ENCODE assay signal across 8 mouse cellular contexts in the genomic region with DNA sequence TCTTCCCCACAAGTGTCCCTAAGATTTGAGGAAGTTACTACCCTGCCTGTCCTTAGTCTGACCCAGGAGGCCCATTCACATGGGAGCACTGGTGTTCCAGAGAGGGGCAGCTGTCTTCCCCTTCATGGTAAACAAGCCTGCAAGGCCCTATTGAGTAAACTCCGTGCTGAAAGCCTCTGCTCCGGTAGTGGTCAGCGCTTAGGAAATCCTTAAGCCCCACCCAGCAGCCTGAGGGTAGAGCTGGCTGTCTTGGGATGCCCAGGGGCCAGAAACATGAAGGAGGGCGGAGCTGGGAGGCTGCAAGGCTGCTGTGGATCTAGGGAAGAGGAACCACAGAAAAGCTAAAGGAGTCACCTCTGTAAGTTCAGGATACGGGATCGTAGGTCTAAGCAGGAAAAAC. TPM values are rescaled to one million over a fixed set of nuclear protein-coding genes. Genes with fewer than 3 reads are reported as not detected.
DNase-seq lines count a peak whose midpoint lies in the region; ATAC-seq and TF ChIP-seq lines count a peak whose summit lies in the region.

No protein-coding gene starts in this region.

- no peaks in the 10 kb centered on the region for H3K9me3 ChIP-seq in heart, embryonic 12.5 days (replicated peaks)
- no peaks in the 10 kb centered on the region for H3K9me3 ChIP-seq in lung, embryonic 14.5 days (ENCODE audit: low read depth, low read length)
- H3K9me3 ChIP-seq in forebrain, embryonic 15.5 days, result no peaks in the 10 kb centered on the region
- H3K9me3 ChIP-seq in midbrain, embryonic 14.5 days (ENCODE audit: control insufficient read depth, low read length), result no peaks in the 10 kb centered on the region

- H3K27me3 ChIP-seq in heart, embryonic 12.5 days (replicated peaks), result 0 out of 2 replicates have a peak, but pooled peaks cover 15% of the 10 kb centered on the region
- no peaks in the 10 kb centered on the region for H3K27me3 ChIP-seq in lung, embryonic 14.5 days (ENCODE audit: insufficient read depth, low read length)
- H3K27me3 ChIP-seq in forebrain, embryonic 15.5 days, result peaks cover 18% of the 10 kb centered on the region
- peaks cover 14% of the 10 kb centered on the region for H3K27me3 ChIP-seq in midbrain, embryonic 14.5 days (ENCODE audit: control insufficient read depth, insufficient read depth, low read length)

- DNase-seq in heart, adult 18-20 months, result peak; percentile 76 to 92
- peak; percentile 62 to 69 for DNase-seq in heart, postnatal 36 days
- DNase-seq in lung, embryonic 14.5 days, result peak; percentile 64
- no peak for DNase-seq in cerebellum, adult 11-12 months
- DNase-seq in midbrain, embryonic 14.5 days, result no peak

- no peak overlapping the region for H3K4me2 ChIP-seq in heart, embryonic 12.5 days
- H3K4me2 ChIP-seq in lung, embryonic 14.5 days, result peak overlapping the region; percentile 70
- H3K4me2 ChIP-seq in forebrain, embryonic 15.5 days (replicated peaks), result no peak overlapping the region
- H3K4me2 ChIP-seq in midbrain, embryonic 14.5 days (ENCODE audit: low read length), result no peak overlapping the region

- no peak for ATAC-seq in heart, embryonic 12.5 days (ENCODE audit: insufficient number of reproducible peaks, low FRiP score)
- ATAC-seq in lung, embryonic 14.5 days (ENCODE audit: insufficient read depth), result no peak
- ATAC-seq in forebrain, embryonic 15.5 days (replicated peaks), result no peak
- ATAC-seq in midbrain, embryonic 14.5 days (ENCODE audit: low FRiP score, low TSS enrichment), result no peak

- peaks cover 67% of the 10 kb centered on the region for H3K4me1 ChIP-seq in heart, embryonic 12.5 days (replicated peaks)
- peaks cover 35% of the 10 kb centered on the region for H3K4me1 ChIP-seq in brown adipose tissue, adult 24 weeks (ENCODE audit: control insufficient read depth, insufficient read depth, insufficient read length, low read length)
- peaks cover 41% of the 10 kb centered on the region for H3K4me1 ChIP-seq in lung, embryonic 14.5 days (ENCODE audit: insufficient read depth)
- peaks cover 20% of the 10 kb centered on the region for H3K4me1 ChIP-seq in forebrain, embryonic 15.5 days
- H3K4me1 ChIP-seq in midbrain, embryonic 14.5 days (ENCODE audit: control insufficient read depth, insufficient read depth, low read length), result peaks cover 13% of the 10 kb centered on the region; the same call in 1 of the 2 replicates

- no peaks in the 10 kb centered on the region for H3K36me3 ChIP-seq in heart, embryonic 12.5 days
- H3K36me3 ChIP-seq in lung, embryonic 14.5 days (ENCODE audit: insufficient read depth), result no peaks in the 10 kb centered on the region
- no peaks in the 10 kb centered on the region for H3K36me3 ChIP-seq in forebrain, embryonic 15.5 days
- H3K36me3 ChIP-seq in midbrain, embryonic 14.5 days (ENCODE audit: control insufficient read depth, insufficient read depth, low read length), result no peaks in the 10 kb centered on the region

- no peak overlapping the region for H3K27ac ChIP-seq in heart, embryonic 12.5 days (ENCODE audit: poor library complexity, severe bottlenecking)
- H3K27ac ChIP-seq in brown adipose tissue, adult 24 weeks (replicated peaks; ENCODE audit: low read depth, low read length), result peak overlapping the region; percentile 91
- H3K27ac ChIP-seq in lung, embryonic 14.5 days (ENCODE audit: low read depth), result peak overlapping the region; percentile 93
- no peak overlapping the region for H3K27ac ChIP-seq in forebrain, embryonic 15.5 days (replicated peaks)
- no peak overlapping the region for H3K27ac ChIP-seq in midbrain, embryonic 14.5 days (replicated peaks; ENCODE audit: low read depth, low read length)

- TF ChIP-seq CTCF in lung, embryonic 14.5 days (IDR thresholded peaks at IDR 0.05; ENCODE audit: low read depth), result no peak

- no peak overlapping the region for H3K4me3 ChIP-seq in heart, embryonic 12.5 days
- peak overlapping the region; percentile 81 for H3K4me3 ChIP-seq in brown adipose tissue, adult 24 weeks (ENCODE audit: insufficient read depth, low read depth, low read length)
- no peak overlapping the region for H3K4me3 ChIP-seq in lung, embryonic 14.5 days (ENCODE audit: low read depth, low read length)
- no peak overlapping the region for H3K4me3 ChIP-seq in forebrain, embryonic 15.5 days
- H3K4me3 ChIP-seq in midbrain, embryonic 14.5 days (replicated peaks; ENCODE audit: low read depth, low read length), result no peak overlapping the region

- 39% methylated on average over 6 of the region's 6 CpGs for WGBS in heart, embryonic 12.5 days
- whole genome bisulfite sequencing in lung, embryonic 14.5 days, result 39% methylated on average over 6 of the region's 6 CpGs
- WGBS in forebrain, embryonic 15.5 days, result 41% methylated on average over 6 of the region's 6 CpGs
- 42% methylated on average over 6 of the region's 6 CpGs for WGBS in midbrain, embryonic 14.5 days

- no peak overlapping the region for H3K9ac ChIP-seq in heart, embryonic 12.5 days
- H3K9ac ChIP-seq in lung, embryonic 14.5 days, result peak overlapping the region; percentile 32
- H3K9ac ChIP-seq in forebrain, embryonic 15.5 days (replicated peaks), result no peak overlapping the region
- no peak overlapping the region for H3K9ac ChIP-seq in midbrain, embryonic 14.5 days (replicated peaks; ENCODE audit: low read length)

- intact Hi-C loops in heart, postnatal 36 days (cut with DNase I), result loop anchor here (5.0 kb wide), 2 partner anchors 33 to 408 kb away; no protein-coding TSS in a partner anchor

RNA-seq across cellular contexts. Expression of gene Vsir, which starts 2.4 kb away (rescaled TPM):
- total RNA-seq in heart, adult 18-20 months (2021), result 10 to 100 TPM; 11.3 to 13.3 TPM
- 1.8 TPM in 2 replicates for polyA plus RNA-seq in heart, embryonic 12.5 days (2016; fragmentation: Nextera tagmentation; extraction: Ambion mirVana)
- 14.7 and 16.0 TPM in 2 replicates for polyA plus RNA-seq in brown adipose tissue, adult 24 weeks (2012; ENCODE audit: insufficient read depth, insufficient read length, missing spikeins)
- 10 to 100 TPM; 17.6 to 27.0 TPM for total RNA-seq in heart, postnatal 36 days (2021)
- 4.3 and 6.7 TPM in 2 replicates for polyA plus RNA-seq in lung, embryonic 14.5 days (2014; fragmentation: Nextera tagmentation; extraction: Ambion mirVana)
- 1.4 and 2.4 TPM in 2 replicates for polyA plus RNA-seq in forebrain, embryonic 15.5 days (2015; fragmentation: Nextera tagmentation; extraction: Ambion mirVana)
- 1.1 and 2.7 TPM in 2 replicates for polyA plus RNA-seq in midbrain, embryonic 14.5 days (2014; fragmentation: Nextera tagmentation; extraction: Ambion mirVana)

RNA-seq across cellular contexts. Expression of gene Gm17455, which starts 50.5 kb away (rescaled TPM):
- not detected for total RNA-seq in heart, adult 18-20 months (2021)
- polyA plus RNA-seq in heart, embryonic 12.5 days (2016; fragmentation: Nextera tagmentation; extraction: Ambion mirVana), result 0.20 and 0.31 TPM in 2 replicates
- not detected in 2 replicates for polyA plus RNA-seq in brown adipose tissue, adult 24 weeks (2012; ENCODE audit: insufficient read depth, insufficient read length, missing spikeins)
- total RNA-seq in heart, postnatal 36 days (2021), result not detected
- polyA plus RNA-seq in lung, embryonic 14.5 days (2014; fragmentation: Nextera tagmentation; extraction: Ambion mirVana), result 0.74 and 1.2 TPM in 2 replicates
- polyA plus RNA-seq in forebrain, embryonic 15.5 days (2015; fragmentation: Nextera tagmentation; extraction: Ambion mirVana), result 4.9 and 6.9 TPM in 2 replicates
- polyA plus RNA-seq in midbrain, embryonic 14.5 days (2014; fragmentation: Nextera tagmentation; extraction: Ambion mirVana), result 7.6 and 9.8 TPM in 2 replicates

Comparison
In these comparisons a context has a peak if more than half of its experiments do, and no peak if none do; other contexts are left out.
1. DNase-seq: peak in heart, adult 18-20 months (2 of 2), heart, postnatal 36 days (2 of 2) and lung, embryonic 14.5 days (single experiment); none in cerebellum, adult 11-12 months (single experiment) and midbrain, embryonic 14.5 days (single experiment).
2. H3K27ac ChIP-seq: peak in brown adipose tissue, adult 24 weeks (single experiment) and lung, embryonic 14.5 days (single experiment); none in heart, embryonic 12.5 days (single experiment), forebrain, embryonic 15.5 days (single experiment) and midbrain, embryonic 14.5 days (single experiment).